Mouse (Mus musculus) stomach, postnatal 0 days (tissue): Measurements from ENCODE around the gene Ifnl2. TPM values are rescaled to one million over a fixed set of nuclear protein-coding genes. Genes with fewer than 3 reads are reported as not detected.
"Not testable (repeated sequence)": the region's sequence is repeated elsewhere in the genome, so short reads cannot be mapped to it uniquely, and the experiment has no call there.

Experiments
- ATAC-seq: fragments of 200-750 bp; cut with Nextera tagmentation; 2 replicates; pipeline ENCODE4 v1.8.0; 2017; ENCODE audit not compliant: low FRiP score, low TSS enrichment
- DNase-seq: peaks from one replicate; pipeline ENCODE4 v3.0.0-alpha.2; 2016; ENCODE audit warnings: low spot score
- H3K27ac ChIP-seq: fragments of 300-500 bp; sonication (generic); replicated peaks from 2 replicates; pipeline ENCODE4 v1.5.1; 2014; ENCODE audit warnings: mild to moderate bottlenecking, control low read depth
- H3K27me3 ChIP-seq: fragments of 300-500 bp; sonication (generic); 2 replicates; pipeline ENCODE4 v1.6.1; 2014; ENCODE audit warnings: low read length; ENCODE audit not compliant: control insufficient read depth, insufficient read depth
- H3K36me3 ChIP-seq: fragments of 300-500 bp; sonication (generic); 2 replicates; pipeline ENCODE4 v1.6.1; 2014; ENCODE audit warnings: low read length, mixed read lengths; ENCODE audit not compliant: control insufficient read depth, insufficient read depth
- H3K4me1 ChIP-seq: fragments of 300-500 bp; sonication (generic); replicated peaks from 2 replicates; pipeline ENCODE4 v1.6.1; 2014; ENCODE audit warnings: antibody characterized with exemption; ENCODE audit not compliant: control insufficient read depth, insufficient read depth
- H3K4me2 ChIP-seq: fragments of 300-500 bp; sonication (generic); replicated peaks from 2 replicates; pipeline ENCODE4 v1.6.1; 2014; ENCODE audit warnings: low read depth, mild to moderate bottlenecking, control low read depth, moderate library complexity
- H3K4me3 ChIP-seq: fragments of 300-500 bp; sonication (generic); 2 replicates; pipeline ENCODE4 v1.5.1; 2014; ENCODE audit warnings: low read depth, low read length, control low read depth
- H3K9ac ChIP-seq: fragments of 300-500 bp; sonication (generic); 2 replicates; pipeline ENCODE4 v1.6.1; 2014; ENCODE audit warnings: mild to moderate bottlenecking, low read length, control low read depth, mixed read lengths
- H3K9me3 ChIP-seq: fragments of 300-500 bp; sonication (generic); 2 replicates; pipeline ENCODE4 v1.6.1; 2016; ENCODE audit warnings: low read length; ENCODE audit not compliant: control insufficient read depth
- CTCF ChIP-seq: IDR thresholded peaks from 2 replicates; pipeline ENCODE4 v1.5.1; 2016; ENCODE audit warnings: antibody characterized with exemption, low read depth, mild to moderate bottlenecking, moderate library complexity
- EP300 ChIP-seq: optimal IDR thresholded peaks from 2 replicates; pipeline ENCODE3; 2016; ENCODE audit warnings: antibody characterized with exemption
- WGBS: fragments of 180-500 bp; shearing (Covaris S2); extraction: QIAGEN DNeasy Blood & Tissue Kit; methylation state at CpG from one replicate; pipeline ENCODE4 v1.1.7; 2014; 5-methylcytosine and 5-hydroxymethylcytosine counted together
- polyA plus RNA-seq: library from polyadenylated mRNA; unstranded; fragments of >200 nt; fragmentation: Nextera tagmentation; extraction: Ambion mirVana; gene quantifications from 2 replicates; pipeline ENCODE4 v1.2.1, GENCODE M21; 2015

Gene Ifnl2
- polyA plus RNA-seq, 1 experiment from 2014 or later: not detected

DNA sequence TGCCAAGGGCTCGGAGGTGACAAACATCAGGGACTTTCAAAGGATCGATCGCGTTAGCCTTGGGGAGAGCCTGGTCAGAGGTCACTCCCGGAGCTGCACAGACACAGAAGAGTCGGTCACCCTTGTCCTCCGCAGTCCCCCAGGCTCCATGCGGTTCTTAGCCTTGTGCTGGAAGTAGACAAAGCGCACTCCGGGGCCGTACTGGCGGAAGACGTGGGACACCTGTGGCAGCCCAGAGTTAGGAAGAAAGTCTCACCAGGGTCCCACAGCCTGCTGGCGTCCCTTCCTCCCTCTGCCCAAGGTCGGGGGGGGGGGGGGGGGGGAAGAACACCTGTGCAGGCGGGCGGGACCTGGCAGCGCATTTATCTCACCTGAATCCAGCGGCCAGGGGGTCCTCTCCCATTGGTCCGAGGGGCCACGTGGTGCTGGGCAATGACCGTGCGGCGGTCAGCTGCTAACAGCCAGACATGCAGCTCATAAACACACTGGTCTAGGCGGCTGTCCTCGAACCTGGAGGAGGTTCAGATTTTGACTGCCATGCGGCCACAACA lies 33.9 kb upstream of the Ifnl2 start:
- 0 out of 2 replicates have a peak overlapping the region, but pooled peaks have one; percentile 18 for H3K9ac ChIP-seq
- TF ChIP-seq EP300 (no peak), CTCF (no peak)
- no peaks in the 10 kb centered on the region for H3K36me3 ChIP-seq
- H3K4me3 ChIP-seq: no peak overlapping the region
- 0 out of 2 replicates have a peak, but pooled peaks cover 2% of the 10 kb centered on the region for H3K4me1 ChIP-seq
- H3K9me3 ChIP-seq: no peaks in the 10 kb centered on the region
- peak; percentile 76 for DNase-seq
- peak; percentile 58 for ATAC-seq
- no peaks in the 10 kb centered on the region; the same call in 1 of the 2 replicates for H3K27me3 ChIP-seq
- H3K27ac ChIP-seq: 0 out of 2 replicates have a peak overlapping the region, but pooled peaks have one; percentile 18
- H3K4me2 ChIP-seq: no peak overlapping the region; the same call in 1 of the 2 replicates
- 7% methylated on average over 25 of the region's 27 CpGs for WGBS

DNA sequence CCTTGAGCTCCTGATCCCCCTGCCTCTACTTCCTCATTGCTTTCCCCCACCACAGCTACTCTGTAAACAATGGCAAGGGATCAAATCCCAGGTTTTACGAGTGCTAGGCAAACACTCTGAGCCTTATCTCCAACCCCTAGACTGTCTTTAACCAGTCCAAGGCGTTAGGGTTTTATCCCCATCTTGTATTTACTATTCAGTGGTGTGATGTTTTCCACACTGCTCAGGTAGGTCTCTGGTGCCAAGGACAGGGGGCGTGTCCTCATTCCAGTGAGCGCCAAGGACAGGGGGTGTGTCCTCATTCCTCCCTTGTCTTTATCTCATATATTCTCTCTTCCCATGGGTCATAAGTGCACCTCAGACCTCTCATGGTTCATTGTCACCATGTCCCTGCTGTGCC lies 30.3 kb upstream of the Ifnl2 start, which contains the start of gene Sycn:
Gene Sycn, plus strand, starts transcription at position 360 of the 400 bp plus-strand sequence.
- no peak within 1 kb of the TSS for H3K4me2 ChIP-seq
- DNase-seq (no peak), ATAC-seq (peak; percentile 45; the same call in 1 of the 2 replicates)
- H3K9ac ChIP-seq: no peak within 1 kb of the TSS
- H3K27ac ChIP-seq: no peak within 1 kb of the TSS
- no peaks in the 10 kb centered on the region for H3K36me3 ChIP-seq
- no peaks in the 10 kb centered on the region for H3K4me1 ChIP-seq
- TF ChIP-seq EP300: no peak
- TF ChIP-seq CTCF: no peak
- no peak within 1 kb of the TSS for H3K4me3 ChIP-seq
- H3K9me3 ChIP-seq: no peaks in the 10 kb centered on the region
- 45% methylated on average over 4 of the region's 4 CpGs for WGBS
- no peaks in the 10 kb centered on the region for H3K27me3 ChIP-seq

DNA sequence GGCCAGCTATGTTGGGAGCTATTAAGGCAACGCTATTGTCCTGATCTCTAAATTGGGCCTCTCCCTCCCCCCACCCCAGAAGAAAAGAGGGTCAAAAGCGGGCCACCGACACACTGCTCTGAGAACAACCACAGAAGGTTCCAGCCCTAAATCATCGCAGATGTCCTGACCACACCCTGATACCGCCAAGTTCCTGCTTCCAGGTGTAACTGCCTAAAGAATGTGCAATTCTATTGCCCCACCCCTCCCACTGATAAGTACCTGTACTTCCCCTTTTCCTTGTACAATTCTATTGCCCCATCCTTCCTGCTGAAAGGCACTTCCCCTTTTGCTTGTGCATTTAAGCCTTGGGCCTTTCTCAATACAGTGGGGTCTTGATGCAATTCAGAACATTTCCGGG lies 28.6 kb upstream of the Ifnl2 start:
- DNase-seq, ATAC-seq, H3K4me3 ChIP-seq, H3K36me3 ChIP-seq, H3K4me2 ChIP-seq, H3K27me3 ChIP-seq, H3K9me3 ChIP-seq, H3K4me1 ChIP-seq, H3K27ac ChIP-seq, H3K9ac ChIP-seq: not testable (repeated sequence)
- 77% methylated on average over 6 of the region's 6 CpGs for WGBS

DNA sequence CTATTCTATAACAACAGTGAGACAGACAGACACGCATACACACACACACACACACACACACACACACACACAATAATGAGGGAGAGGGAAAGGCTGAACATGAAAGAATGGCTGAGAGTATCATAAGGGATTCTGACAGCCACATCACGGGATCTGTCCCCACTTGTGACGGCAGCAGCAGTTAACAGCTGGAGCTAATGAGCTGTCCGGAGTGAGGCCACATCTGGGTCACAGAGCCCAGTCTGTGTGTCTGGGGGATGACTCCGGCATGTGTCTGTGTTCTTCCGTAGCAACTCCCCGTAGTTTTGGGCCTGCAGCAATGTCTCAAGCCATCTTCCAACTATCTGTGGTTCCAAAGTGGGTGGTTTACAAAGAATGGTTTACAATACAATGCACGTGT lies 21.8 kb upstream of the Ifnl2 start:
- Histone ChIP-seq H3K9ac (no peak overlapping the region), H3K36me3 (no peaks in the 10 kb centered on the region), H3K27me3 (no peaks in the 10 kb centered on the region), H3K9me3 (no peaks in the 10 kb centered on the region), H3K27ac (no peak overlapping the region), H3K4me2 (no peak overlapping the region), H3K4me3 (no peak overlapping the region), H3K4me1 (no peaks in the 10 kb centered on the region)
- 69% methylated on average over 8 of the region's 8 CpGs for WGBS
- no peak for DNase-seq
- ATAC-seq: no peak
- TF ChIP-seq CTCF (no peak), EP300 (no peak)

DNA sequence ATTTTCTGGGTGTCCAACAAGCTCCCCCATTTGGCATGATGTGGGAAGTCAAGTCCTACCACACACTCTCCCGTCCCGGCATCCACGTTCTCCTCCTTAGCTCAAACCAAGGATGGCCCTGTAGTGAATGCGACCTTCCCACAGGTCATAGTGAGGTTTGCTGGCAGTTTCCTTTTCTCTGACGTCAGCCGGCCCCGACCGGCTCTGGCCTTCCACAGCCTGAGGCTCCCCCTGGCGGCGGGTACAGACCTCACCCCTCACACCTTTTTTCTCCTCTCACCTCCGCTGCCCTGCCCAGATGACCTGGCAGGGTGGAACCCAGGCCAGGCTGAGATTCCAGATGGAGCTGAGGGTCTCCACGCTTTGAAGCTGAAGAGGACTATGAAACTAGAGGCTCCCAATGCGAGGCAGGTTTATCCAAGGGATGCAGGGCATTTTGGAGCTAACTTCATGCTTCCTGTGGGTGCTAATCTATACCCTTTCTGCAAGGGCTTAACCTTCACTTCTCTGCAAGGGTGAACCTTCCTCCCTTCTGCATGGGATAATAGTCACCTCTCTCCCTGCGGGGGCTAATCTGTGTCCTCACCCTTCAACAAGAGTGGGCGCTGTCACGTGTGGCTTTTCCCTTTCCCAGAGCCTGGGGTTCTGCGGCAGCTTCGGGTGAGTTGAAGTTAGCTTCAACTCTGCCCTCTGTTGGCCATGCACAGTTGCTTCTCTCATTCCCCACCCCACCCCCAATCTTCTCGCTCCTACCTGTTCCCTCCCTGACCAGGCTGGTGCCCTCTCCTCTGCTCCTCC lies 17.9 kb upstream of the Ifnl2 start:
- Histone ChIP-seq H3K4me3 (no peak overlapping the region), H3K27me3 (no peaks in the 10 kb centered on the region), H3K27ac (no peak overlapping the region), H3K4me1 (no peaks in the 10 kb centered on the region), H3K9me3 (no peaks in the 10 kb centered on the region), H3K36me3 (no peaks in the 10 kb centered on the region), H3K4me2 (no peak overlapping the region), H3K9ac (no peak overlapping the region)
- 5% methylated on average over 19 of the region's 19 CpGs for WGBS
- DNase-seq: peak; percentile 89
- peak; percentile 92 for TF ChIP-seq CTCF
- no peak for TF ChIP-seq EP300
- ATAC-seq: peak; percentile 85

DNA sequence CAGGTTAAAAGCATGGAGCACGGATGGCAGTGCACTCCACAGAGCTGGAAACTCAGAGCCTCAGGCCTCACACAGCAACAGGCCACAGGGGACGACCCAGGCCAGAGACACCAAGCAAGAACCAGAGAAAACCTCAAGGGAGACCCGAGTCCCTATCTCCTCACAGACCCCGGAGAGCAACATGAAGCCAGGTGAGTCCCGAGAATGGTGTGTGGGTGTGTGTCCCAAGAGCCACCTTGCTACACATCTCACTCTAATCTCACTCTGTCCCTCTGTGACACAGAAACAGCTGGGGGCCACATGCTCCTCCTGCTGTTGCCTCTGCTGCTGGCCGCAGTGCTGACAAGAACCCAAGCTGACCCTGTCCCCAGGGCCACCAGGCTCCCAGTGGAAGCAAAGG lies 12.3 kb upstream of the Ifnl2 start, which contains the start of gene Ifnl3:
Gene Ifnl3, plus strand, starts transcription at position 301 of the 400 bp plus-strand sequence.
- 66% methylated on average over 5 of the region's 6 CpGs for WGBS
- not testable (repeated sequence) for H3K27me3 ChIP-seq

More for the DNA sequence above, 12.3 kb upstream of the Ifnl2 start, which contains the start of gene Ifnl3:
- not testable (repeated sequence) for H3K4me1 ChIP-seq, H3K36me3 ChIP-seq, H3K27ac ChIP-seq, H3K9me3 ChIP-seq, ATAC-seq, H3K4me3 ChIP-seq, H3K9ac ChIP-seq, DNase-seq, H3K4me2 ChIP-seq
